Mouse (Mus musculus) embryo, embryonic 10.5 days (tissue): Measurements from ENCODE around the gene Man2b1.

Experiments
- DNase-seq: peaks from one replicate; pipeline ENCODE4 v3.0.0-alpha.2; 2015; ENCODE audit warnings: low spot score

The Man2b1 gene

DNA sequence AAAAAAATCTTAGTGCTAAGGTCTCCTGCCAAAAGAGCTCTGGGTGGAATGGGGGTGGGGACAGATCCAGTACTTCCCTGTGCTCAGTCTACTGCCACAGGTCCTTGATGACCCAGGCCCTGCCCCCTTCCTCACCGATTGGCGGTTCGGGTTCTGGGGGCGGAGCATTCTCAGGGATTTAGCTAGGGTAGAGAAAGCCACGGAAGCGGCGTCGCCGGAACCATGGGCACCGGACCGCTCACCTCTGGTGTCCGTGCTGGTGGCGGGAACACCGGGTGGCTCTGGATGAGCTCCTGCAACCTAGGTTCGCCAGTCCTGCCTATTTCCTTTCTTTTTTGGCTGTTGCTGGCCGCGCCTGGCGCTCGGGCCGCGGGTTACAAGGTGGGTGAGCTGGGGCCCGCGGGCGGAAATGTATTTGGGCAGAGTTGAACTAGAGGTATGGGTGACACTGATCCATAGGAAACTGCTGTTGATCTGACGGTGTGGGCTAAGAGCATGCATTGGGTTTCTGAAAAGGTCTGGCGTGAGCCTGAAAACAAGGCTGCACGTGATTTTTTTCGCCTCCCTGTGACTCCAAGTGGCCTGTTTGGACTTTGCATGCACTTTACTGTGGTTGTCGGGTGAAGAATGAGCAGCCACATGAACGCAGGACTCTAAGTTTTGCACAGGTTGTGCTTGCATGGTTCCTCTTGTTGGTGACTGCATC, at the start of gene Man2b1:
Man2b1 (plus strand) TSS at position 163 of the 706 bp plus-strand sequence.
- peak; percentile 88 for DNase-seq

DNA sequence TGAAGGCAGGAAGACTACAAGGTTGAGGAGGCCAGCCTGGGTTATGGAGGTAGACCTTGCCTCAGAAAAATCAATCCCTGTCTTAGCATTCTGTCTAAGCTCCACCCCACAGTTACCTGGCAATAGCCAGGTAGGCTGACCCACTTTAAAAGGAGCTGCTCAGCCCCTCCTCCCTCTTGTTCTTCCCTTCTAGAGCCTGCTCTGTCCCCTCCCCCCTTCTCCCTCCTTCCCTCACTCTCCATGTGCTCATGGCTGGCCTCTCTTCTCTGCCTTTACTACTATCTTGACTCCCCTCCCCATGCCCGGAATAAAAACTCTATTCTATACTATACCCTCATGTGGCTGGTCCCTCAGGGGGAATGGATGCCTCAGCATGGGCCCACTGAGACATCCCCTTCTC, 49.2 kb upstream of the Man2b1 start:
- DNase-seq = no peak

DNA sequence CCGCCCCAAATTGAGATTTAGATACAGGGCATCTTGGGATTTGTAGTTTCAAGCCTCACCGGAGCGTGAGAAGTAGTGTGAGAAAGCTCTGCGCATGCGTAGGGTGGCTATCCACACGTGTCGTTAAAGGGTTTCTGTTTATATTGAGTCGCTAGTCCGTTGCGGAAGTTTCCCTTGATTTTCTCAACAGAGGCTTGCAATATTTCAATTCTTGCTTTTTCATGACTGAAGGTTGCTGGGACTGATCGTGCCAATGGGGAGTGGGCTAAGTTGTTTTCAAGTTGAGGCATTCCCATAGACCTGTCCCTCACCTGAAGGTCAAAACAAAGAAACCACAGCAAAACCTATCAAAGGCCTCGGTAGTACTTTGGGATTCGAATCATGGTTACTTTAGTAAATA, 48.3 kb upstream of the Man2b1 start:
- peak; percentile 90 for DNase-seq

DNA sequence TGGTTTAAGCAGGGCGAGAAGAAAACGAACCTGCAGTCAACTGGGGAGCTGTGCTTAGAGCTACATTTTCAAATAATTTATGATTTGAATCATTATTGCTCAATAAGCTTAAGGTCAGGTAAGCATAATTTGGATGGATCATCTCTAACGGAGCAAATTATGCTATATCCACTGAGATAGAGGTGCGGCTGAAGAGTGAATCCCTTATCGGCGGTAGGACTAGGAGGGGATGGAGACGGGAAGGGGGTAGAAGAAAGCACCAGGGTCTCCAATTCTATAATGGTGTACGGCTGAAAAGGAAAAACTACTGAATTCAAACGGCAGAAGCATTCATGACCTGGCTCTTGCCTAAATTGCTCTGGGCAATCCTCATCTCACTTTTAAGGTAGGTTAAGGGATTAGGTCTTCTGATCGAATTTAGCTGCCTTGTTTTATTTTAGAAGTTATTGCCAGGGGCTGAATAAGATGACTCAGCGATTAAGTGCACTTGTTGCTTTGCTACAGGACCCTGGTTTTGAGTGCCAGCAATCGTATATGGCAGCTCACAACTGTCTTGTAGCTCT, 47.8 kb upstream of the Man2b1 start:
- DNase-seq = peak; percentile 18

GRCm38 (mm10) chr8:85035728-85036310, 47.3 kb upstream of the Man2b1 start:
- peak; percentile 55 for DNase-seq

DNA sequence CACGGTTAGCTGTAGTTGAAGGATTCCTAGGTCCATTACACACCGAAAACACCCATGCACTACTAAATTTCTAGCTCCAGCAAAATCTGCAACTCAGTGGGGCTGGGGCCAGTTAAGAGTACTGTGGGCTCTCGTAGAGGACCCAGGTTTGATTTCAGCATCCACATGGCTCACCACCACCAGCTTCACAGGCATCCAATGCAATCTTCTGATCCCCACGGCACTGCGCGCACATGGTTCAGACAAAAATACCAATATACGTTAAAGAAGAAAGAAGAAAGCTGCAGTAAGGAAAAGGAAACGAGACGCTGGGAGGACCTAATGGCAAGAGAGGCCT, 46.7 kb upstream of the Man2b1 start:
- no peak for DNase-seq

GRCm38 (mm10) chr8:85036718-85037365, 46.2 kb upstream of the Man2b1 start, which contains the start of gene Tnpo2:
TSS of gene Tnpo2 (plus strand) at chr8:85036915.
- peak; percentile 98 for DNase-seq

DNA sequence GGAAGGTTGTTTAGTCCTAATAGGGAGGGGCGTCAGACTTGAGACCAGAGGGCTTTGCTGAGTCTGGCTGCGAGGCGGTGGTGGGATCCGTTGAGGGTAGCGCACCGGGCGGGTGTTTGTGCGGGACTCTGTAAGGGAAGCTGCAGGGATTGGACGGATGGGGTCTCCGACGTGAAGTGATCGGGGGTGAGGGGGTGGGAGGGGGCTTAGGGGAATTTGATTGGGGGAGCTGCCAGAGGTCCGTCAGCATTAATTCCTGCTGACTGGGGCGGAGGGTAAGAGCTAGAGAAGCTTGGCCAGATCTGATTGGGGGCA, 45.7 kb upstream of the Man2b1 start:
- peak; percentile 78 for DNase-seq

- no peak for DNase-seq
Observed at GRCm38 (mm10) chr8:85037681-85038531, 45.2 kb upstream of the Man2b1 start.

DNA sequence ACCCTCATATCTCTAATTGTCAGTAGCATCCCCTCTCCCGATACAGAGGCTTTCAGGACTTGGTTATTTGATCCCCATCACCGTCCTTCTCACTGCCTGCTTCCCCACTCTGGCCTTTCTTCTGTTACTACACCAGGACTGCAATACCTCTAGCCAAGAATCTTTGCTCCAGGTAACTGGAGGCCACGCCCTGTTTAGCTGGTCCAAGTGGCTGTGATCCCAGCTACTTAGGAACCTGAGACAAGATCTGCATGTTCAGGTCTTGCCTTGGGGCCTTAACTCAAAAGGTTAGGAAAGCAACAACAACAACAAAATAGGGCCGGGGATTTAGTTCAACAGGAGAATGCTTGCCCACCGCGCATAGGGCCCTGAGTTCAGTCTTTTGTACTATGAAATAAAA, 39.5 kb upstream of the Man2b1 start:
- no peak for DNase-seq

GRCm38 (mm10) chr8:85057367-85057766, 25.7 kb upstream of the Man2b1 start:
- no peak for DNase-seq

- peak; percentile 97 for DNase-seq
Observed at GRCm38 (mm10) chr8:85059879-85060616, 23.0 kb upstream of the Man2b1 start, which contains the start of gene Fbxw9. TSS of gene Fbxw9 (plus strand) at chr8:85060055.

GRCm38 (mm10) chr8:85062603-85063002, 20.5 kb upstream of the Man2b1 start:
- no peak for DNase-seq

DNA sequence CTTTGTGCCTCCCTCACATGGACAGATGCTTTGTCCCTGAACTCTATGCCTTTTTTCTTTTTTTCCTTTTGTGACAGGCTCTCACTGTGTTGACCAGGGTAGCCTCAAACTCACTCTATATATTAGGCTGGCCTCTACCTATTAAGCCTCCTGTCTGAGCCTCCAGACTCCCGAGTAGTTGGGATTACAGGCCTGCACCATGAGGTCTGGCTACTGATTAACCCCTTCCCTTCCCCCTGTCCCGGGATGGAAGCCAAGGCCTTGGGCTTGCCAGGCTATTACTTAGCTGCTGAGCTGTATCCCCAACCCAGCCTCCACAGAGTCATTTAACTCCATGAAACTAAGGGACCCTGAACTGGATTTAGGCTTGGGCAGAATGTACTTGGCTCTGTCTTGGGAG, 17.9 kb upstream of the Man2b1 start:
- DNase-seq = no peak

GRCm38 (mm10) chr8:85067155-85067554, 15.9 kb upstream of the Man2b1 start:
- no peak for DNase-seq

DNA sequence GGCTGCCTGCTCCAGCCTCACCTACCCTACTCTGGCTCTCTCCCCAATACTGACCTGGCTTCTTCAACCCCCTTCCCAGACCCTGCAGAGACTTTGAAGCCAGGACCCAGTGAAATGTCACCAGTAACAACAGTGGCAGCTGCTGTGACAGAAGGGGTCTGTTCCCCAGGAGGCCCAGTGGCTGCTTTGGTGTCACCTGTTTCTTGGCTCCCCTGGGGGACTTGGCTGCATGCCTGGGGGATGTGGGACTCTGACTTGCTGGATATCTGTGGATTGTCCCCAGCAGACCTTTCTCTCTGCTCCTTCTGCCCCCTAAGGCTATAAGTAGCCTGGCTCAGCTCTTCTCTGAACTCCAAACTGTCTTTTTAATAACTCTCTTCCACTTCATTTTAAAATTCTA, 15.1 kb upstream of the Man2b1 start, which contains the start of gene Gm5741:
Gm5741 (minus strand) TSS at position 1 of the 400 bp plus-strand sequence.
- DNase-seq = no peak

- DNase-seq = peak; percentile 44
Observed at GRCm38 (mm10) chr8:85071041-85071440, 12.0 kb upstream of the Man2b1 start.

GRCm38 (mm10) chr8:85071514-85072281, 11.4 kb upstream of the Man2b1 start, which contains the start of gene Dhps:
TSS of gene Dhps (plus strand) at chr8:85071757.
- peak; percentile 97 for DNase-seq

DNA sequence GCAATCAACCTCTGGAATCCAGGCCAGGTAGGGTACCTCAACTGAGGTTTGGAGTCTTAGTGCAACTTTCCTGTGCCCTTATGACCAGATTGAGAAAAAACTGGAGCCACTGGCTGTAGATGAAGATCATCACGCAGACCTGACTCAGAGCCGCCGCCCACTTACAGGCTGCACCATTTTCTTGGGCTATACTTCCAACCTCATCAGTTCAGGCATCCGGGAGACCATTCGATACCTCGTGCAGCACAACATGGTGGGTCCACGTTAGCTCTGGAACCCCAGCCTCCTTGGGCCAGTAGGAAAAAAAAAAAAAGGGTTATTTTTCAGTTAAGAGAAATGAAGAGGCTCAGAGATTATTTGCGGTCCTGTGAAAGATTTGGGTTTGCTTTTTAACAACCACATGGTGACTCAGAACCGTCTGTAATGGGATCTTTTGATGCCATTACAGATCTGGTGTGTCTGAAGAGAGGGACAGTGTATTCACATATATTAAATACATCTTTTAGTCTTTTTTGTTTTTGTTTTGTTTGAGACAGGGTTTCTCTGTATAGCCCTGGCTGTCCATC, 10.6 kb upstream of the Man2b1 start:
- no peak for DNase-seq

DNA sequence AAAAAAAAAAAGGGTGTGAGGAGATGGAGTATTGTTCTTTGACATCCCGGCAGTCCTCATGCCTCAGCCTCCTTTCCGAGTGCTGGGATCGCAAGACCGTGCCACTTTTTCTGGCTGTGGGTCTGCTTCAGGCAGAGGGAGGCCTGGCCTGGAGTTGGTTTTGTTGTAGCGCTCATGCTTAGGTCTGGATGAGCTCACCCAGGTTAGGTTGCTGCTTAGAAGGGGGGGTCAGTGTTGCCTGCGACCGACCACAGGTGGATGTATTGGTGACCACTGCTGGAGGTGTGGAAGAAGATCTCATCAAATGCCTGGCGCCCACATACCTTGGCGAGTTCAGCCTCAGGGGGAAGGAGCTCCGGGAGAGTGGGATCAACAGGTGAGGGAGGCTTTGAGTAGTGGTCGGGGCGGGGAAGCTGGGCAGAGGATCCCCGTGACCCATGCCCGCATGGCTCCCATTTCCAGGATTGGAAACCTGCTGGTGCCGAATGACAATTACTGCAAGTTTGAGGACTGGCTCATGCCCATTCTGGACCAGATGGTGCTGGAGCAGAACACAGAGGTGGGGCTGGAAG, 9.9 kb upstream of the Man2b1 start:
- DNase-seq = no peak
